Mouse (Mus musculus) hindbrain, embryonic 12.5 days (tissue): ENCODE data around the gene Sept1. TPM values are rescaled to one million over a fixed set of nuclear protein-coding genes. Genes with fewer than 3 reads are reported as not detected.
"Not testable (repeated sequence)": the region's sequence is repeated elsewhere in the genome, so short reads cannot be mapped to it uniquely, and the experiment has no call there.

ENCODE experiments used
- ATAC-seq: fragments of 200-750 bp; cut with Nextera tagmentation; 2 replicates; pipeline ENCODE4 v1.8.0; 2017; ENCODE audit warnings: moderate TSS enrichment; ENCODE audit not compliant: low FRiP score
- H3K27ac ChIP-seq: fragments of 300-500 bp; sonication (generic); 2 replicates; pipeline ENCODE4 v1.5.1; 2016; ENCODE audit warnings: mild to moderate bottlenecking
- H3K27me3 ChIP-seq: fragments of 300-500 bp; sonication (generic); 2 replicates; pipeline ENCODE4 v1.6.1; 2016; ENCODE audit warnings: mild to moderate bottlenecking
- H3K36me3 ChIP-seq: fragments of 300-500 bp; sonication (generic); 2 replicates; pipeline ENCODE4 v1.6.1; 2016; ENCODE audit warnings: mild to moderate bottlenecking
- H3K4me1 ChIP-seq: fragments of 300-500 bp; sonication (generic); 2 replicates; pipeline ENCODE4 v1.6.1; 2016
- H3K4me2 ChIP-seq: fragments of 300-500 bp; sonication (generic); replicated peaks from 2 replicates; pipeline ENCODE4 v1.6.1; 2016; ENCODE audit warnings: mild to moderate bottlenecking
- H3K4me3 ChIP-seq: fragments of 300-500 bp; sonication (generic); 2 replicates; pipeline ENCODE4 v1.5.1; 2016; ENCODE audit warnings: mild to moderate bottlenecking
- H3K9ac ChIP-seq: fragments of 300-500 bp; sonication (generic); 2 replicates; pipeline ENCODE4 v1.6.1; 2016; ENCODE audit warnings: mild to moderate bottlenecking, moderate library complexity
- H3K9me3 ChIP-seq: fragments of 300-500 bp; sonication (generic); replicated peaks from 2 replicates; pipeline ENCODE4 v1.6.1; 2016; ENCODE audit warnings: mild to moderate bottlenecking
- WGBS: fragments of 180-500 bp; shearing (Covaris S2); methylation state at CpG from one replicate; pipeline ENCODE4 v1.1.7; 2016; 5-methylcytosine and 5-hydroxymethylcytosine counted together
- polyA plus RNA-seq: library from polyadenylated mRNA; unstranded; fragments of >200 nt; fragmentation: Nextera tagmentation; extraction: Ambion mirVana; gene quantifications from 2 replicates; pipeline ENCODE4 v1.2.1, GENCODE M21; 2016

The Sept1 gene
- polyA plus RNA-seq, 1 experiment from 2014 or later: 33.2 TPM

DNA sequence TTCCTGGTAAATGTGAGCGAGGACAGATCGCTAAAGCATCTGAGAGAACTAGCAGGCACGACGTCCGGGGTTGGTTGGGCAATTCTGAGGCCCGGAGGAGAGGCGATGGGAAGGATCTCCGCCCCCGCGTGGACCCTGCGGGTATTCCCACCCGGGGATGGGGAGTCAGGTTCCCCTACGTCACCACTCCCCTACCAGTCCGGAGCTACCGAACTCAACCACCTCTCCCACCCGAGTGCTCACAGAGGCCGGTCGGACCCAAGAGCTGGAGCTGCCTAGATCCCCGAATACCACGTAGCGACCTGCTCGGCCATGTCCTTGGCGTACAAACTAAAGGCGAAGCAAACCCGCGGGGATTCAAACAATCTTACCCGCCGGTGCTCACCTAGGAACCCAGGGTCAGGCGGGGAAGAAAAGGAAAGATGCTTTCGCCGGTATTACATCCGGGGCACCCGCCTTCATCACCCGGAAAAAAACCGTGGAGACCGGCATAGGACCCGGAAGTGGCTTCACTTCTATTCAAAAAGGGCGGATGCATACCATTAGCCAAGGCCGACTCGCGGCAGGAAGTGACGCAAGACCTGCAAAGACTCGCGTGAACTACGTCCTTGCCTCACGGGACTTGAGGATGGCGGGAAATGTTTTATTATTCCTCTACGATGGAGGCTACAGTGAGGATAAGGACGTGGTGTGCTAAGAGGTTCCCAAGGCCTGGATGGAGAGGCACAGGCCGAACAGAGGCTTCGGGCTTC is 37.2 kb downstream of the Sept1 start, which contains the start of gene Cd2bp2:
Gene Cd2bp2 (minus strand): TSS at position 507 of the 752 bp plus-strand sequence.
- peak within 1 kb of the TSS; percentile 90 for H3K27ac ChIP-seq
- H3K27me3 ChIP-seq: no peaks in the 10 kb centered on the region
- ATAC-seq: peak; percentile 97
- no peaks in the 10 kb centered on the region for H3K9me3 ChIP-seq
- peak within 1 kb of the TSS; percentile 93 for H3K4me2 ChIP-seq
- under 1% methylated on average over 51 of the region's 51 CpGs for WGBS
- peaks cover 72% of the 10 kb centered on the region for H3K36me3 ChIP-seq
- peak within 1 kb of the TSS; percentile 79 for H3K4me3 ChIP-seq
- peak within 1 kb of the TSS; percentile 86 for H3K9ac ChIP-seq
- peaks cover 25% of the 10 kb centered on the region for H3K4me1 ChIP-seq

GRCm38 (mm10) chr7:127194633-127195029 is 38.3 kb downstream of the Sept1 start:
- Histone ChIP-seq H3K9me3 (no peaks in the 10 kb centered on the region), H3K27me3 (no peaks in the 10 kb centered on the region), H3K27ac (no peak overlapping the region), H3K4me2 (peak overlapping the region; percentile 93), H3K4me3 (peak overlapping the region; percentile 79), H3K9ac (peak overlapping the region; percentile 86), H3K36me3 (peaks cover 61% of the 10 kb centered on the region), H3K4me1 (peaks cover 25% of the 10 kb centered on the region)
- WGBS: 81% methylated on average over 7 of the region's 7 CpGs
- no peak for ATAC-seq

GRCm38 (mm10) chr7:127194011-127194632 is 38.8 kb downstream of the Sept1 start:
- H3K4me1 ChIP-seq: peaks cover 25% of the 10 kb centered on the region
- 94% methylated on average over 17 of the region's 17 CpGs for WGBS
- no peaks in the 10 kb centered on the region for H3K27me3 ChIP-seq
- H3K9ac ChIP-seq: no peak overlapping the region
- H3K27ac ChIP-seq: no peak overlapping the region
- H3K36me3 ChIP-seq: peaks cover 56% of the 10 kb centered on the region
- H3K9me3 ChIP-seq: no peaks in the 10 kb centered on the region
- peak overlapping the region; percentile 93 for H3K4me2 ChIP-seq
- H3K4me3 ChIP-seq: peak overlapping the region; percentile 79; the same call in 1 of the 2 replicates
- no peak for ATAC-seq

- Histone ChIP-seq H3K9me3 (no peaks in the 10 kb centered on the region), H3K4me3 (no peak overlapping the region), H3K4me2 (no peak overlapping the region), H3K9ac (no peak overlapping the region), H3K27me3 (no peaks in the 10 kb centered on the region), H3K27ac (no peak overlapping the region), H3K4me1 (peaks cover 25% of the 10 kb centered on the region), H3K36me3 (peaks cover 44% of the 10 kb centered on the region)
- WGBS: 97% methylated on average over 5 of the region's 5 CpGs
- no peak for ATAC-seq
Measured at GRCm38 (mm10) chr7:127192989-127193388, 39.9 kb downstream of the Sept1 start.

- H3K9ac ChIP-seq: no peak overlapping the region
- no peak overlapping the region for H3K27ac ChIP-seq
- H3K4me3 ChIP-seq: no peak overlapping the region
- H3K27me3 ChIP-seq: no peaks in the 10 kb centered on the region
- ATAC-seq: no peak
- H3K4me1 ChIP-seq: peaks cover 17% of the 10 kb centered on the region
- H3K4me2 ChIP-seq: no peak overlapping the region
- H3K36me3 ChIP-seq: peaks cover 39% of the 10 kb centered on the region
- no peaks in the 10 kb centered on the region for H3K9me3 ChIP-seq
- 87% methylated on average over 6 of the region's 6 CpGs for WGBS
Measured at GRCm38 (mm10) chr7:127190672-127191071, 42.3 kb downstream of the Sept1 start.

- no peak overlapping the region for H3K4me2 ChIP-seq
- H3K4me3 ChIP-seq: no peak overlapping the region
- no peak overlapping the region for H3K27ac ChIP-seq
- H3K36me3 ChIP-seq: peaks cover 27% of the 10 kb centered on the region
- no peaks in the 10 kb centered on the region for H3K27me3 ChIP-seq
- no peak overlapping the region for H3K9ac ChIP-seq
- WGBS: 85% methylated on average over 17 of the region's 17 CpGs
- no peaks in the 10 kb centered on the region for H3K9me3 ChIP-seq
- ATAC-seq: no peak
- H3K4me1 ChIP-seq: 0 out of 2 replicates have a peak, but pooled peaks cover under 1% of the 10 kb centered on the region
Measured at GRCm38 (mm10) chr7:127188305-127189276, 44.3 kb downstream of the Sept1 start.

GRCm38 (mm10) chr7:127187351-127187750 is 45.6 kb downstream of the Sept1 start:
- no peak for ATAC-seq
- no peak overlapping the region for H3K27ac ChIP-seq
- no peaks in the 10 kb centered on the region for H3K27me3 ChIP-seq
- H3K9ac ChIP-seq: no peak overlapping the region
- H3K4me3 ChIP-seq: no peak overlapping the region
- no peaks in the 10 kb centered on the region for H3K4me1 ChIP-seq
- H3K4me2 ChIP-seq: no peak overlapping the region
- H3K9me3 ChIP-seq: no peaks in the 10 kb centered on the region
- WGBS: 68% methylated on average over 10 of the region's 10 CpGs
- peaks cover 14% of the 10 kb centered on the region for H3K36me3 ChIP-seq

GRCm38 (mm10) chr7:127185601-127186000 is 47.3 kb downstream of the Sept1 start:
- H3K9me3 ChIP-seq: no peaks in the 10 kb centered on the region
- ATAC-seq: no peak
- 62% methylated on average over 3 of the region's 3 CpGs for WGBS
- H3K36me3 ChIP-seq: no peaks in the 10 kb centered on the region; the same call in 1 of the 2 replicates
- no peak overlapping the region for H3K4me3 ChIP-seq
- no peaks in the 10 kb centered on the region for H3K27me3 ChIP-seq
- no peak overlapping the region for H3K4me2 ChIP-seq
- no peaks in the 10 kb centered on the region for H3K4me1 ChIP-seq
- H3K27ac ChIP-seq: no peak overlapping the region
- H3K9ac ChIP-seq: no peak overlapping the region

DNA sequence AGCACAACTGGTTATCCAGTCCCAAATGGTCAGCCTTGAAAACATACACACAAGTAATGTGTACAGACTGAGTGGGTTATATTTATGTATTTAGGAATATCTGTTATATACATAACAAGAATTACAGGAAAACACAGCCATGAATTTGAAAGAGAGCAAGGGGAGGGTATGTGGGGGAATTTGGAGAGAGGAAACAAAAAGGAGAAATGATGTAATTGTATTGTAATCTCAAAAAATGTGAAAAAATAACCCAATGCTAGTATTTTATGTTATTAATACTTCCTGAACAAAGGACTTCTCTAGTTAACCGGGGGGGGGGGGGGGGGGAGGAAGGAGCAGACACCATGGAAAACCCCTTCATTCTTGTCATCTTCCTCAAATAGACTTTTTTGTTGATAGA is 48.2 kb downstream of the Sept1 start:
- no peaks in the 10 kb centered on the region for H3K27me3 ChIP-seq
- H3K27ac ChIP-seq: no peak overlapping the region
- H3K9ac ChIP-seq: no peak overlapping the region
- H3K4me2 ChIP-seq: no peak overlapping the region
- WGBS: 63% methylated on average over 1 of the region's 1 CpGs
- no peaks in the 10 kb centered on the region for H3K9me3 ChIP-seq
- ATAC-seq: no peak
- no peak overlapping the region for H3K4me3 ChIP-seq
- H3K4me1 ChIP-seq: no peaks in the 10 kb centered on the region
- no peaks in the 10 kb centered on the region for H3K36me3 ChIP-seq

DNA sequence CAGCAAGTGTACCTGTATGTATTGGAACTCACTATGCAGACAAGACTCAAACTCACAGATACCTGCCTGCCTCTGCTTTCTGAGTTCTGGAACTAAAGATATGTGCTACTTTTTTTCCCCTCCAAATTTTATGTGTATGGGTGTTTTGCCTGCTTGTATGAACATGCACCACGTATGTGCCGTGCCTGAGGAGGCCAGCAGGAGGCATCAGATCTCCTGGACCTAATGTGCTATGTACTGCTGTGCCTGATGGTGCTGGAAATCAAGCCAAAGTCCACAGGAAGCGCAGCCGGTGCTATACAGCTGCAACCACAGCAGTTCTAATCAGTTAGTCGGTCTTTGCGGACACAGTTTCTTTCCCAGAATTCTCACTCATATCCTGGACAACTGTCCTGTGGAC is 49.1 kb downstream of the Sept1 start:
- Histone ChIP-seq H3K36me3 (no peaks in the 10 kb centered on the region), H3K4me1 (no peaks in the 10 kb centered on the region), H3K9me3 (no peaks in the 10 kb centered on the region), H3K4me2 (no peak overlapping the region), H3K27me3 (no peaks in the 10 kb centered on the region), H3K9ac (no peak overlapping the region), H3K4me3 (no peak overlapping the region), H3K27ac (no peak overlapping the region)
- WGBS: 70% methylated on average over 6 of the region's 6 CpGs
- no peak for ATAC-seq

DNA sequence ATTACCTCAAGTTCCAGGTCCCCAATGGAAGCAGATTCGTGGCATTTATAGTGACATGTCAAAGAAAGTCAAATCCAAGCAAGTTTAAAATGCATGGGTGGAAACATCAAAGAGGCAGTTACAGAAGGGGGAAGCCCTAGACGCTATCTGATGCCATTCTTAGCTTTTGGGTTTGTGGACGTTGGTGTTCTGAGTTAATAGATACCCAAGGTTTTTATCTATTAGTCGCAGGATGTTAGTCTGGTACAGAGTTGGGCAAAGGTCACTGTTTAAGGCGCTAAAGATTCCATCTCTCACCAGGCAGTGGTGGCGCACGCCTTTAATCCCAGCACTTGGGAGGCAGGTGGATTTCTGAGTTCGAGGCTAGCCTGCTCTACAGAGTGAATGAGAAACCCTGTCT is 49.6 kb downstream of the Sept1 start:
- Histone ChIP-seq H3K4me2 (no peak overlapping the region), H3K4me3 (no peak overlapping the region), H3K36me3 (no peaks in the 10 kb centered on the region), H3K27me3 (no peaks in the 10 kb centered on the region), H3K27ac (no peak overlapping the region), H3K9me3 (no peaks in the 10 kb centered on the region), H3K4me1 (no peaks in the 10 kb centered on the region), H3K9ac (no peak overlapping the region)
- WGBS: 83% methylated on average over 8 of the region's 8 CpGs
- no peak for ATAC-seq

DNA sequence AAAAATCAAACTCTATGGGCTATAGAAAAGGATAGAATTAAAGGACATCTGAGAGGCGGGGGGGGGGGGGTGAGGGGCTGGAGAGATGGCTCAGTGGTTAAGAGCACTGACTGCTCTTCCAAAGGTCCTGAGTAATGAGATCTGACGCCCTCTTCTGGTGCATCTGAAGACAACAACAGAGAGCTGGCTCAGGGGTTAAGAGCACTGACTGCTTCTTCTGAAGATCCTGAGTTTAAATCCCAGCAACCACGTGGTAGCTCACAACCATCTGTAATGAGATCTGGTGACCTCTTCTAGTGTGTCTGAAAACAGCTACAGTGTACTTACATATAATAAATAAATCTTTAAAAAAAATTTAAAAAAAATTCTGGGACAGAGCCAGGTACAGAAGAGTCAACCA is 51.2 kb downstream of the Sept1 start:
- ATAC-seq, H3K9ac ChIP-seq, H3K4me1 ChIP-seq, H3K4me3 ChIP-seq, H3K9me3 ChIP-seq, H3K36me3 ChIP-seq, H3K4me2 ChIP-seq, H3K27ac ChIP-seq, H3K27me3 ChIP-seq: not testable (repeated sequence)
- WGBS: 31% methylated on average over 3 of the region's 3 CpGs
